Mouse (Mus musculus): ENCODE data around the gene Noxo1. TPM values are rescaled to one million over a fixed set of nuclear protein-coding genes. Genes with fewer than 3 reads are reported as not detected.
"Not testable (repeated sequence)": the region's sequence is repeated elsewhere in the genome, so short reads cannot be mapped to it uniquely, and the experiment has no call there.

The Noxo1 gene
- total RNA-seq, 2 experiments from 2014 or later = 1.9 to 2.1 TPM

- not testable (repeated sequence) for DNase-seq
These were observed 25.4 kb downstream of the Noxo1 start for GRCm38 (mm10) chr17:24721383-24721955.

GRCm38 (mm10) chr17:24722220-24722924, 26.3 kb downstream of the Noxo1 start:
- no peak for DNase-seq

- DNase-seq = no peak
These were observed 27.3 kb downstream of the Noxo1 start for GRCm38 (mm10) chr17:24723122-24723880.

- DNase-seq = no peak
These were observed 27.8 kb downstream of the Noxo1 start for GRCm38 (mm10) chr17:24723881-24724180.

GRCm38 (mm10) chr17:24724184-24724583, 28.1 kb downstream of the Noxo1 start, which contains the start of gene Ndufb10:
Gene Ndufb10, minus strand, starts transcription at chr17:24724478.
- DNase-seq = peak; percentile 99

- DNase-seq = no peak
These were observed 29.8 kb downstream of the Noxo1 start for GRCm38 (mm10) chr17:24725637-24726390.

- DNase-seq = peak; percentile 37
These were observed 31.6 kb downstream of the Noxo1 start, which contains the start of gene Rpl3l for GRCm38 (mm10) chr17:24727618-24728017. Gene Rpl3l, plus strand, starts transcription at chr17:24727820.

GRCm38 (mm10) chr17:24728184-24728583, 32.1 kb downstream of the Noxo1 start:
- DNase-seq = no peak

GRCm38 (mm10) chr17:24729067-24729466, 33.0 kb downstream of the Noxo1 start:
- peak; percentile 56 for DNase-seq

- no peak for DNase-seq
These were observed 34.8 kb downstream of the Noxo1 start for GRCm38 (mm10) chr17:24730787-24731186.

- peak; percentile 68 for DNase-seq
These were observed 36.4 kb downstream of the Noxo1 start for GRCm38 (mm10) chr17:24732233-24732935.

GRCm38 (mm10) chr17:24733434-24734050, 37.5 kb downstream of the Noxo1 start:
- no peak for DNase-seq

- DNase-seq = no peak
These were observed 38.5 kb downstream of the Noxo1 start for GRCm38 (mm10) chr17:24734513-24734912.

- DNase-seq = no peak
These were observed 39.4 kb downstream of the Noxo1 start for GRCm38 (mm10) chr17:24735446-24735845.

GRCm38 (mm10) chr17:24736330-24737051, 40.5 kb downstream of the Noxo1 start, which contains the start of gene Msrb1:
Gene Msrb1, plus strand, starts transcription at chr17:24736642.
- DNase-seq = peak; percentile 96

GRCm38 (mm10) chr17:24737135-24737810, 41.2 kb downstream of the Noxo1 start:
- no peak for DNase-seq

GRCm38 (mm10) chr17:24738238-24738637, 42.2 kb downstream of the Noxo1 start:
- DNase-seq = no peak

GRCm38 (mm10) chr17:24739926-24740325, 43.9 kb downstream of the Noxo1 start:
- no peak for DNase-seq

GRCm38 (mm10) chr17:24742307-24742706, 46.3 kb downstream of the Noxo1 start:
- DNase-seq = no peak

- no peak for DNase-seq
These were observed 47.9 kb downstream of the Noxo1 start for GRCm38 (mm10) chr17:24743896-24744295.
